Mouse (Mus musculus) thymus, postnatal 0 days (tissue): ENCODE measurements around the gene Gtf2f2. TPM values are rescaled to one million over a fixed set of nuclear protein-coding genes. Genes with fewer than 3 reads are reported as not detected.
A peak's percentile ranks its signal among the peaks of the same experiment; 100 is the strongest.

Experiments
- DNase-seq: peaks from one replicate; pipeline ENCODE4 v3.0.0-alpha.2; 2015; ENCODE audit warnings: low spot score
- polyA plus RNA-seq: library from polyadenylated mRNA; unstranded; fragments of >200 nt; fragmentation: Nextera tagmentation; extraction: Ambion mirVana; gene quantifications from 2 replicates; pipeline ENCODE4 v1.2.1, GENCODE M21; 2015

Gene Gtf2f2
- 62.6 and 63.8 TPM in 2 replicates for polyA plus RNA-seq

GRCm38 (mm10) chr14:76010102-76011061, at the start of gene Gtf2f2:
Gene Gtf2f2 (minus strand): TSS chr14:76010865.
- DNase-seq, result peak; percentile 94

GRCm38 (mm10) chr14:76059441-76059840, 48.8 kb upstream of the Gtf2f2 start:
- no peak for DNase-seq

GRCm38 (mm10) chr14:76053726-76054125, 43.1 kb upstream of the Gtf2f2 start:
- DNase-seq, result no peak

GRCm38 (mm10) chr14:76051966-76052365, 41.3 kb upstream of the Gtf2f2 start:
- DNase-seq, result no peak

- DNase-seq, result no peak
Observed at GRCm38 (mm10) chr14:76045767-76046166, 35.1 kb upstream of the Gtf2f2 start.

- no peak for DNase-seq
Observed at GRCm38 (mm10) chr14:76044164-76044557, 33.5 kb upstream of the Gtf2f2 start.

- DNase-seq, result no peak
Observed at GRCm38 (mm10) chr14:76043251-76044163, 32.8 kb upstream of the Gtf2f2 start.

- no peak for DNase-seq
Observed at GRCm38 (mm10) chr14:76033221-76033637, 22.6 kb upstream of the Gtf2f2 start.

- no peak for DNase-seq
Observed at GRCm38 (mm10) chr14:76032671-76033136, 22.0 kb upstream of the Gtf2f2 start.

- DNase-seq, result no peak
Observed at GRCm38 (mm10) chr14:76031117-76031842, 20.6 kb upstream of the Gtf2f2 start.

GRCm38 (mm10) chr14:76024641-76025040, 14.0 kb upstream of the Gtf2f2 start:
- DNase-seq, result no peak

GRCm38 (mm10) chr14:76020927-76021719, 10.5 kb upstream of the Gtf2f2 start:
- DNase-seq, result no peak

- DNase-seq, result no peak
Observed at GRCm38 (mm10) chr14:76020259-76020785, 9.7 kb upstream of the Gtf2f2 start.

- no peak for DNase-seq
Observed at GRCm38 (mm10) chr14:76017785-76018490, 7.3 kb upstream of the Gtf2f2 start.

- DNase-seq, result no peak
Observed at GRCm38 (mm10) chr14:76014331-76014730, 3.7 kb upstream of the Gtf2f2 start.

GRCm38 (mm10) chr14:76011062-76011457, 395 bp upstream of the Gtf2f2 start:
- no peak for DNase-seq

GRCm38 (mm10) chr14:76009185-76009584, 1.5 kb downstream of the Gtf2f2 start:
- DNase-seq, result no peak

GRCm38 (mm10) chr14:76008174-76008573, 2.5 kb downstream of the Gtf2f2 start:
- DNase-seq, result no peak

- DNase-seq, result no peak
Observed at GRCm38 (mm10) chr14:76005011-76005410, 5.7 kb downstream of the Gtf2f2 start.
